Mouse (Mus musculus) cortical plate, adult 2 months (tissue): Measurements from ENCODE around the gene Gp1ba.

Source experiments
- CTCF ChIP-seq: fragments of 200-500 bp; IDR thresholded peaks from 2 replicates; pipeline ENCODE4 v1.5.1; 2011; ENCODE audit warnings: mild to moderate bottlenecking, control low read depth, low read length; ENCODE audit not compliant: insufficient read depth; ENCODE audit errors: extremely low read depth
- POLR2A ChIP-seq: fragments of 200-500 bp; IDR thresholded peaks from 2 replicates; pipeline ENCODE4 v1.6.1; 2011; ENCODE audit warnings: mild to moderate bottlenecking, low read length, control low read depth; ENCODE audit not compliant: insufficient read depth; ENCODE audit errors: extremely low read depth

- TF ChIP-seq POLR2A (no peak), CTCF (no peak)
Measured at GRCm38 (mm10) chr11:70663101-70663500, 24.2 kb downstream of the Gp1ba start.
